Mouse (Mus musculus) sigmoid colon, adult 10 weeks (tissue): ENCODE measurements around the gene Kbtbd3. TPM values are rescaled to one million over a fixed set of nuclear protein-coding genes. Genes with fewer than 3 reads are reported as not detected.

Experiments
- polyA plus RNA-seq: library from polyadenylated mRNA; stranded (reverse); fragments of 350-450 nt; fragmentation: Illumina TruSeq; extraction: RNeasy Lipid Tissue Mini Kit (QIAGEN cat#74804); gene quantifications from one replicate; pipeline ENCODE4 v1.2.3, GENCODE M21; 2014; ENCODE audit warnings: low read depth, low replicate concordance

Gene Kbtbd3
- 17.3 TPM for polyA plus RNA-seq

DNA sequence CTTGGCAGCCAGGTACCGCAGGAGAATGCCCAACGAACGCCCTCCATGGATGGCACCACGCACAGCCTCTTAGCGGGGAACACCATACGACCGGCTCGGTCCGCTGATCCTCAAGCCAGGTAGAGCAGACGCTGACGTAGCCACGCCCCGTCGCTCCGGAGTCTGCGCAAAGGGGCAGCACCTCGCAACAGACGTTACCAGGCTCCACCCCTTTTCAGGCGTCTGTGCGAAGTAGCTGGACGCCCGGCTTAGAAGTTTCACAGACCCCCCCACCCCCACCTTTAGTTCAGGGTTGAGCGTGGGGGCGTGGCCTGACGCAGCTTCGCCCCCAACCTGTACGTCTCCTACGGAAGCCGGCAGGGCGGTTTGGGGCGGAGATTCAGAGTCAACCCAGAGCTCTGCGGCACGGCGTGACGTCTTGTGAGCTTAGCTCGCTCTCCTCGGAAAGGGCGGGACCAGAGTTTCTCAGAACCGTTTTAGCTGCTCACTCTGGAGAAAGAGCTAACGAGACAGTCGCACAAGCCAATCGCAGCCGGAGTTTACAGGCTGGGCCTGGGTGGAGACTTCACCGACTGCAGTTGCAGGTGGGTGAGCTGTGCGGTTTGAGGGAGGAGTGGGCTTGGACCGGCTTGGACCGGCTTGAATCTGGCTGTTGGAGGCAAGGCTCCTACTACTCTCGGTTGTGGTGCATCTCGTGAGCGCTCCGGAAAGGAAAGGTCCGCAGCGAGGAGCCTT is at the start of gene Kbtbd3, which contains the start of gene Aasdhppt:
Gene Kbtbd3 (plus strand): TSS at position 483 of the 735 bp plus-strand sequence.
Gene Aasdhppt (minus strand): TSS at position 121 of the 735 bp plus-strand sequence.

DNA sequence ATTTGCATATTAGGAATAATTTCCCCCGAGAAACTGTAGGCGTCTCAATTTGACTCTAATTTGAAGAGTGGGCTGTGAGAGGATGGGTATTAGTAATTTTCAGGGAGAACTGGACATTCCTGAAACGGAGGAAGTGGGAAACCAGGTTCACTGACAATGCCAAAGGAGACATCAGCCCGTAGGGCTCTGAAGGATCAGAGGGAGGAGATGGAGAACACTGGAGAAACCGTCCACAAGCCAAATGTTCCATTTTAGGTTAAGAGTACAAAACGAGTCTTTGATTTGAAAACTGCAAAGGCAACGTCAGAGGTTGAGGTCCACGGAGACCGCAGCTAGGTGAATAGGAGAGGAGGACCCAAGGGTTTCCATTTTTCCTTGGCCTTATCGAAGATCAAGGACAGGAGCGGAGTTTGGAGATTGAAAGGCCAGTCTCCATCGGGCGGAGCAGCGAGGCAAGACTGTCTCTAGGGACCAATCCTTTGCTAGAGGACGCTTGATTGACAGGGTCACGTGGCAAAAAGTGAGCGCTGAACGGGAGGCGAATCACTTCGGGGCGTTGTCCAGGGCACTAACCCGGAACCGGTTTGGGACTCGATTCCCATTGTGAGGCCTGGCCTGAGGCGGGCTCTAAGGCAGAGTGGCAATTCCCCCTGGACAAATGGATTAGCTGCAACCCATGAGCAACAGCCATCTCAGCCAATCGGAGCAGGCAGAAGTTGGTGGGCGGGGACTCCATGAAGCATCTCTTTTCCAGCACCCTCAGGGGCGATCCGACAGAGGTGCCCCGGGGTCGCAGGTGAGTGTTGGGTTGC is 66.4 kb downstream of the Kbtbd3 start, which contains the start of gene Msantd4:
Gene Msantd4 (plus strand): TSS at position 735 of the 812 bp plus-strand sequence.

Other genes with a start within 250 kb of the Kbtbd3 start
- gene Aasdhppt, start 362 bp upstream of the Kbtbd3 start, polyA plus RNA-seq = 54.4 TPM
- 99.5 TPM for gene Msantd4, start 66.7 kb downstream of the Kbtbd3 start, polyA plus RNA-seq